Mouse (Mus musculus): ENCODE data around the gene Bcl2l14.

Bcl2l14 gene

GRCm38 (mm10) chr6:134396018-134396417 lies at the start of gene Bcl2l14:
Bcl2l14 (plus strand) TSS chr6:134396318.
- no peak for DNase-seq (ENCODE audit: low spot score)

DNA sequence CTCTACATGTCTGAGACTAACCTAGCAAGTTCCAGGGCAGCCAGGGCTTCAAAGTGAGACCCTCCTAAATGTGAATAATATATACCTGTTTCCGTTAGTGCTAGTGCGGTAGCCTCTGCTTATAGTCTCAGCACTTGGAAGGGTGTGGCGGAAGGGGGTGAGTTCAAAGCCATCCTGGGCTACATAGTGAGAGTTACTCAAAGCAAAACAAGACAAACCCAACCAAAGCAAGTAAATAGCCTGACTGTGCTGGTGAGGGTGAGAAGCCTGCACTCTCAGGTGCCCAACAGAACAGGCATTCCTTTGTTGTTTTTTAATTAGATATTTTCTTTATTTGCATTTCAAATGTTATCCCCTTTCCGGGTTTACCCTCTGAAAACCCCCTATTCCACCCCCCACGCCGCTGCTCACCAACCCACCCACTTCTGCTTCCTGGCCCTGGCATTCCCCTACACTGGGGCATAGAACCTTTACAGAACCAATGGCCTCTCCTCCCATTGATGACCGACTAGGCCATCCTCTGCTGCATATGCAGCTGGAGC lies 47.5 kb upstream of the Bcl2l14 start:
- no peak for DNase-seq (ENCODE audit: low spot score)

DNA sequence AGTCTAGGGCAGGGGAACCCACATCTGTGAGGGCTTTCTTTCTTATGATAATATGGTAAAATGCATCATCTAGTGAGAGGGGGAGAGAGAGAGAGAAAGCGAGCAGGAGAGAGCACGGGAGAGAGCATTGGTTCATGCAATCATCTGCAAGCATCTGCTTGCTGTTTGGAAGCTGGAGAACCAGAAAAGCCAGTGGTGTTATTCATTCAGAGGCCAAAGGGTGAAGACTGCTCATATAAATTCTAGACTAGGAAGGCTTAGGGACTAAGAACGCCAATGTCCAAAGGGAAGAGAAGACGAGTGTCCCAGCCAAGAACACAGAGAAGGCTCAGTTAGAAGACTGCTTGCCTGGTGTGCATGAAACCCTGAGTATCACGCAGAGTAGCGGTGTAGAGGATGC lies 43.2 kb upstream of the Bcl2l14 start:
- DNase-seq (ENCODE audit: low spot score) = no peak

DNA sequence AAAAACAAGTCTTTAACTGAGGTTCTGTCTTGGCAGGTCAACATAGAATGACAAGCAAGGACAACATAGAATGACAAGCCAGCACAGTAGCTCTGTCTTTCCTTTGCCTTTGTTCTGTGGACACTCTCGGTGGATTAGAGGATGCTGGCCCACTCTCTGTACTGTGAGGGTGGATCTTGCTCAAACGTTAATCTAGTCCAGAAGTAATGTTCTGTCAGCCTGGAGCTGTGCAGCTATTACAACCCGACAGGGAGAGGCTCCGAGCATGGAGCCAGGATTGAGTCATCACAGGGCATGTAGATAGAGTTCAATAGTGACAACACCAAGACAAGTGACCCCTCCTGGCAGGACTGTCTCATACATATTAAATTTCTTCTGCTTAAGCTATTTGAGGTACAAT lies 42.4 kb upstream of the Bcl2l14 start:
- no peak for DNase-seq (ENCODE audit: low spot score)

GRCm38 (mm10) chr6:134357570-134357969 lies 38.5 kb upstream of the Bcl2l14 start:
- DNase-seq (ENCODE audit: low spot score) = no peak

DNA sequence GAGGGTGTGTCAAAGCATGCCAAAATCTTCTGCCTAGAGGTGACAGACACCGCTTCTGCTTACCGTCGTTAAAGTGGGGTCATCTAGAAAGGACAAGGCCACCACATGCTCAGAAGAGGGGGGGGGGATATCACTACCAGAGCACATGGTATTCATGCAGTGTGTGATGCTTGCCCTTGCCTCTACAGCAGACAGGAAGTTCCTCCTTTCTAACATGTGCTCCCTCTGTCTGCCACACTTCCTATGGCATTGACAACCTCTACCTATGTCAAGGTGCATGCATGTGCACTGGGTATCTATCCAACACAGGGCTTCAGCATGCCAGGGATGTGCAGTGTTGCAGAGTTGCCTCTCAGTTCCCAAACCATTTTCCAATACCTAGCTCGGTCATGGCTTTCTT lies 36.0 kb upstream of the Bcl2l14 start:
- DNase-seq (ENCODE audit: low spot score) = no peak

- DNase-seq (ENCODE audit: low spot score) = no peak
Measured at GRCm38 (mm10) chr6:134364644-134365043, 31.5 kb upstream of the Bcl2l14 start.

- no peak for DNase-seq (ENCODE audit: low spot score)
Measured at GRCm38 (mm10) chr6:134365952-134366351, 30.2 kb upstream of the Bcl2l14 start.

GRCm38 (mm10) chr6:134366366-134367351 lies 29.5 kb upstream of the Bcl2l14 start:
- peak; percentile 9 for DNase-seq (ENCODE audit: low spot score)

- DNase-seq (ENCODE audit: low spot score) = no peak
Measured at GRCm38 (mm10) chr6:134367366-134368281, 28.5 kb upstream of the Bcl2l14 start.

DNA sequence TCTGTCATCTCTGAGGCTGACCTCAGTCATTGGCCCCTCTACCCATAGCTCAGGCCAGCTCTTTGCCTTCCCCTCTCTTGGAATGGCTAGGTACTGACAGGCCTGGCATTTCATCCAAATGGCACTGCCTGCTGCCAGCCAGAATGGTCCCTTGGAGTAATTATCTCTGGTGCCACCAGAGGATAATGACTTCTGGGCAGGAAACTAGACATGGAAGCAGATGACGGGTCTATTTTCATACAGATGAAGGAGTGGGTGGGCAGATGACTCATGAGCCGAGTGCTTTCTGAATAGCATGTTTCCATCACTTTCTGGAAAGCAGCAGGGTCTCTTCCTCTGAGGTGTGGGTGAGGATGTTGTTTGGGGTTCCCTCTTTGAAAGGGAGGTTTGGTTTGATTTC lies 23.2 kb upstream of the Bcl2l14 start:
- DNase-seq (ENCODE audit: low spot score) = peak; percentile 31

- no peak for DNase-seq (ENCODE audit: low spot score)
Measured at GRCm38 (mm10) chr6:134377201-134377600, 18.9 kb upstream of the Bcl2l14 start.

- no peak for DNase-seq (ENCODE audit: low spot score)
Measured at GRCm38 (mm10) chr6:134377856-134378255, 18.3 kb upstream of the Bcl2l14 start.

GRCm38 (mm10) chr6:134381462-134381861 lies 14.7 kb upstream of the Bcl2l14 start:
- no peak for DNase-seq (ENCODE audit: low spot score)

DNA sequence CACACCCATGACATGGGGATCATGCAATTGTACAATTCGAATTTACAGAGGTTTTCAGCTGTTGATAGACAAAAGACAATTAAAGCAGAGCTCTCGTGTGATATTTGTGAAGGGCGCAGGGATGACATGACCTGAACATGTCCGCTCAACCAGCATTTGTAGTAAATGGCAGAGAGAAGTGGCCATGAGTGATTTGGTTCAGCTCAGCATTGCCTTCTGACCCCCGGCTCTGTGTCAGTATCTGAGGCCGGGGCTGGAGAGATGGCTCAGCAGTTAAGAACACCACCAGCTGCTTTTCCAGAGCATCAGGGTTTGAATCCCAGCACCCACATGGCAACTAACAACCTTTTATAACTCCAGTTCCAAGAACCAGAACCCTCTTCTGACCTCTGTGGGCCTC lies 10.2 kb upstream of the Bcl2l14 start:
- DNase-seq (ENCODE audit: low spot score) = no peak

DNA sequence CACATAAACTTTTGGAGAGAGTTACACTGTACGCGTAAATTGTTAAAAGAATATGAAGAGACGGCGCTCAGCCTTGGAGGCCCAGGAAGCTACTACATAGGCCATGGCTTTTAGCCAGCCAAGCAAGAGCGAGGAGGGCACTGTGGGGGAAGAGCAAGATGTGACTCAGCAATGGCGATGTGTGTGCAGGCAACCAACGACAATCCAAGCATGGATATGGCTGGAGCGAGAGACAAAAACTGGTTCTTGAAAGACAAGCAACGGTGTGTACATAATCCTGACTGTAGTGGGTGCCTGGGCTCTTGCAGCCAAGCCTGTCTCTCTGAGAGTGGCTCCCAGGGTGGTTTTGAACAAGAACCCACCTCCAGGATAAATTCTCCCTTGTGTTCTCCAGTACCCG lies 8.7 kb upstream of the Bcl2l14 start:
- no peak for DNase-seq (ENCODE audit: low spot score)

DNA sequence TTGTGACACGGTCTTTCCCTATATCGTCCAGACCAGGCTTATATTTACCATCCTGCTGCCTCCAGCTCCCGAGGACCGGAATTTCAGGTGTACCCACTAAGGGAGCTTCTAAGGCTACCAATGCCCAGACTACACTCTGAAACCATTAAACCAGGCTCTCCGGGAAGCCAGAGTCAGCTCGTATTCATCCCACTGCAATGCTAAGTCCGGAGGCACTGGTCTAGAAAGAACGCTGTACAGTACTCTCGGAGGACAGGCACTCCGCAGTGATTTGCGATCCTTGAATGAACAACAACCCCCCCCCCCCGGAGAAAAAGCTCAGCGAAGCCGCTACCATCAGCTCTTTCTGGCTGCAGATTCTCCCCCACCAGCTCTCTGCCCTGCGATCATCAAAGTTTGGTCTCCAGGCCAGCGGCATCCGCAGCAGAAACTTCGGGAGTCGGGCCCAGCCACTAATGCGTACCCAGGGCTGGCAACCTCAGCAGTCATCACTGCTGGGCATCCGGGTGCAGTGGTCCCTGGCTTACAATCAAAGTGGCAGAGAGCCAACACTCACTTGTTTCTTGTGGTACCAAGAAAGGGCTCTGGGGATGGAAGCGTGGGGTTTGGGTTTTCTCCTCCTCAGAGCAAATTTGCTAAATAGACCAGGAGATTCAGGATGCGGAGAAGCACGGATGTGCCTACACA lies 7.6 kb upstream of the Bcl2l14 start:
- no peak for DNase-seq (ENCODE audit: low spot score)

GRCm38 (mm10) chr6:134389248-134389891 lies 6.7 kb upstream of the Bcl2l14 start:
- DNase-seq (ENCODE audit: low spot score) = peak; percentile 84

- DNase-seq (ENCODE audit: low spot score) = no peak
Measured at GRCm38 (mm10) chr6:134389917-134390316, 6.2 kb upstream of the Bcl2l14 start.

- no peak for DNase-seq (ENCODE audit: low spot score)
Measured at GRCm38 (mm10) chr6:134390837-134391236, 5.3 kb upstream of the Bcl2l14 start.
